Mouse (Mus musculus): ENCODE results near the gene Pno1. TPM values are rescaled to one million over a fixed set of nuclear protein-coding genes. Genes with fewer than 3 reads are reported as not detected.

Pno1 gene
- polyA plus RNA-seq, 1 experiment from 2014 or later, result 123 TPM

GRCm38 (mm10) chr11:17202481-17202880 is 8.9 kb downstream of the Pno1 start:
- no peaks in the 10 kb centered on the region for H3K4me1 ChIP-seq
- H3K36me3 ChIP-seq, result peaks cover 92% of the 10 kb centered on the region
- 87% methylated on average over 6 of the region's 6 CpGs for whole genome bisulfite sequencing

GRCm38 (mm10) chr11:17200936-17201335 is 10.4 kb downstream of the Pno1 start:
- Histone ChIP-seq H3K36me3 (peaks cover 93% of the 10 kb centered on the region), H3K4me3 (no peak overlapping the region), H3K4me1 (no peaks in the 10 kb centered on the region), H3K27me3 (ENCODE audit: low read depth, poor library complexity, severe bottlenecking) (no peaks in the 10 kb centered on the region), H3K9me3 (replicated peaks) (no peaks in the 10 kb centered on the region), H3K27ac (replicated peaks) (no peak overlapping the region)
- WGBS, result 96% methylated on average over 4 of the region's 4 CpGs
- no peak for DNase-seq (ENCODE audit: low spot score)

More at GRCm38 (mm10) chr11:17202481-17202880, 8.9 kb downstream of the Pno1 start:
- no peak for DNase-seq (ENCODE audit: low spot score)
- no peak overlapping the region for H3K27ac ChIP-seq (replicated peaks)
- H3K27me3 ChIP-seq (ENCODE audit: low read depth, poor library complexity, severe bottlenecking), result no peaks in the 10 kb centered on the region
- no peaks in the 10 kb centered on the region for H3K9me3 ChIP-seq (replicated peaks)
- H3K4me3 ChIP-seq, result no peak overlapping the region

GRCm38 (mm10) chr11:17199840-17200501 is 11.4 kb downstream of the Pno1 start:
- Histone ChIP-seq H3K4me3 (no peak overlapping the region), H3K9me3 (replicated peaks) (no peaks in the 10 kb centered on the region), H3K36me3 (peaks cover 95% of the 10 kb centered on the region), H3K27me3 (ENCODE audit: low read depth, poor library complexity, severe bottlenecking) (no peaks in the 10 kb centered on the region), H3K27ac (replicated peaks) (no peak overlapping the region), H3K4me1 (no peaks in the 10 kb centered on the region)
- DNase-seq (ENCODE audit: low spot score), result no peak
- 91% methylated on average over 3 of the region's 3 CpGs for WGBS

GRCm38 (mm10) chr11:17199170-17199569 is 12.2 kb downstream of the Pno1 start:
- Histone ChIP-seq H3K27ac (replicated peaks) (no peak overlapping the region), H3K9me3 (replicated peaks) (no peaks in the 10 kb centered on the region), H3K4me1 (no peaks in the 10 kb centered on the region), H3K4me3 (no peak overlapping the region), H3K27me3 (ENCODE audit: low read depth, poor library complexity, severe bottlenecking) (no peaks in the 10 kb centered on the region), H3K36me3 (peaks cover 96% of the 10 kb centered on the region)
- no peak for DNase-seq (ENCODE audit: low spot score)
- 95% methylated on average over 5 of the region's 5 CpGs for WGBS

DNA sequence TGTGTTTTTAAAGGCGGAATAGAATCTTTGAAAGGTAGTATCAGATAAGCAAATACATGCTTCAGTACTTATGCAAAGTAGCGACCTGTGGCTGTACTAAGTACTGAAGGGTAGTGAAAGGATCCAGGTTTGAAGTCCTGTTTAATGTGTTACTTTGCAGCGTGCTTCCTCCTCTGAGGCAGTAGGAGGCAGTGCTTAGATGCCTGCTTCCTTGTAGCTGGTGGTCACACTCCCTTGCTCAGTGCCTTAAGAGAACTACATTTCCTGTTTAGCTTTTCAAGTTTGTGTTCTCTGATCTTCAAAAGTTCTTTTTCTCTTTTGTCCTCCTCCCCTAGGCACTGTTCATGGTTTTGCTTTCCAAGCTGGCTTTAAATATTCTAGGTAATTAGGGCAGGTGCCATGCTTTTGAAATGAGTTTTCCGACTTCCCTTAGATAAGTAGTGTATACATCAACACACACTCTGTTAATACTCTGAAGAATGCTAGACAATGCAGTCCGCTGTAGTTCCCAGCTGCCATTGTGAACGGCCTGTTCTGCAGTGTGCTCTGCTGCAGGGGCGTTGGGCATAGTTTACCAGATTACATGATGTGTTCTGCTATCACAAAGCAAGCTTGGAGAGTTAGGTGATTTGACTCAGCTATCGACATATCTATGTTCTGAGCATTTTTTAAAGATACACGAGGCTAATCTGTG is 19.1 kb downstream of the Pno1 start:
- Histone ChIP-seq H3K9me3 (replicated peaks) (no peaks in the 10 kb centered on the region), H3K27me3 (ENCODE audit: low read depth, poor library complexity, severe bottlenecking) (no peaks in the 10 kb centered on the region), H3K4me1 (peaks cover 19% of the 10 kb centered on the region), H3K4me3 (no peak overlapping the region), H3K27ac (replicated peaks) (no peak overlapping the region), H3K36me3 (peaks cover 37% of the 10 kb centered on the region)
- no peak for DNase-seq (ENCODE audit: low spot score)
- 65% methylated on average over 9 of the region's 9 CpGs for WGBS

GRCm38 (mm10) chr11:17188786-17189185 is 22.6 kb downstream of the Pno1 start:
- no peak overlapping the region for H3K27ac ChIP-seq (replicated peaks)
- H3K4me1 ChIP-seq, result peaks cover 22% of the 10 kb centered on the region
- DNase-seq (ENCODE audit: low spot score), result no peak
- no peaks in the 10 kb centered on the region for H3K9me3 ChIP-seq (replicated peaks)
- H3K27me3 ChIP-seq (ENCODE audit: low read depth, poor library complexity, severe bottlenecking), result no peaks in the 10 kb centered on the region
- no peak overlapping the region for H3K4me3 ChIP-seq
- 40% methylated on average over 3 of the region's 3 CpGs for WGBS
- H3K36me3 ChIP-seq, result peaks cover 2% of the 10 kb centered on the region

DNA sequence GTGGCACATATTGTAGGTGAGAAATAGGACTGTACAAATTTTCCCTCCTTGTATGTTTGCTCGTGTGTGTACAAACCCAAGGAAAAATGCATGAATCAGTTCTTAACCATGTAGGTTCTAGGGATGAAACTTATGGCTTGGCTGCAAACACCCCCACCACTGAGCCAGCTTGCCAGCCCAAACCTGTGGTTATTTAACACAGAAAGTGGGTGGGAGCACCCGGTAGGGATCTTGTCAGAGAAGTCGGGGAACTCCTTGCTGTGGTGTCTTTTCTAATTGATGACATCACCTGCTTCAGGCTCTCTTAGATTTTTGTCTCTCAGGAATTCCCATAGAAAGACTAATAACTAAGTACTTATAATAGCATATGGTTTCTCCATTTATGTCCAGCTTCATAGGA is 23.7 kb downstream of the Pno1 start:
- no peak for DNase-seq (ENCODE audit: low spot score)
- WGBS, result 90% methylated on average over 3 of the region's 3 CpGs
- Histone ChIP-seq H3K36me3 (peaks cover 7% of the 10 kb centered on the region; the same call in 1 of the 2 replicates), H3K27ac (replicated peaks) (no peak overlapping the region), H3K4me3 (no peak overlapping the region), H3K4me1 (peaks cover 20% of the 10 kb centered on the region), H3K27me3 (ENCODE audit: low read depth, poor library complexity, severe bottlenecking) (no peaks in the 10 kb centered on the region), H3K9me3 (replicated peaks) (no peaks in the 10 kb centered on the region)

DNA sequence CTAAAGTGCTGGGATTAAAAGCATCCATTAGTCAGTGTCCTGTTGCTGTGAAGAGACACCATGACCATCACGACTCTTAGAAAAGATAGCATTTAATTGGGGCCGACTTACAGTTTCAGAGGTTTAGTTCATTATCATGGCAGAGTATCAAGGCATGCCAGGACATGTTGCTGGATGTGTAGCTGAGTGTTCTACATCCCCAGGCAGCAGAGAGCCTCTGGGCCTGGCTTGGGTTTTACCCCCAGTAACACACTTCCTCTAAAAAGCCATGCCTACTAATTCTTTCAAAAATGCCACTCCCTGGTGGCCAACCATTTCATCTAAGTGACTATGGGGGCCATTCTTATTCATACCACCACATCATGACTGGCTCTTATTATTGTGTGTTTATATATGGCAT is 28.2 kb downstream of the Pno1 start:
- DNase-seq (ENCODE audit: low spot score), result no peak
- Histone ChIP-seq H3K4me1 (peaks cover 3% of the 10 kb centered on the region; the same call in 1 of the 2 replicates), H3K9me3 (replicated peaks) (no peaks in the 10 kb centered on the region), H3K27ac (replicated peaks) (no peak overlapping the region), H3K27me3 (ENCODE audit: low read depth, poor library complexity, severe bottlenecking) (no peaks in the 10 kb centered on the region), H3K36me3 (peaks cover 7% of the 10 kb centered on the region; the same call in 1 of the 2 replicates), H3K4me3 (no peak overlapping the region)
- 91% methylated on average over 2 of the region's 2 CpGs for WGBS

DNA sequence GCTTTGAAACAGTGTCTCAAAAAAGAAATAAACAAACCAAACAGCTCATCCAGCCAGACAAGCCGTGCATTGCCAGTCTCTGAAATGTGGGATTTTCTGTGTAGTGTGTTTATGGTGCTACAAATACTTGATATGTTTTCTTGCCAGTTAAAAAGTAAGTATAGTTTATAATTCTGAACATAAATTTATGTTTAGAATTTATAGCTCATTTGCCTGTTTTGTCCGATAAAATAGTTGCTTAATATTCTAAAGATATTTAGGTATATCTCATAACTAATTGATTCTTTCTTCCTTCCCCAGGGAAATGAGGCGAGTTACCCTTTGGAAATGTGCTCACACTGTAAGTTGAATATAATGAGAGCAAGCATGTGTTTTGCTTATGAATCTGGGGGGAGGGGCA is 29.6 kb downstream of the Pno1 start, which contains the start of gene Wdr92:
Gene Wdr92 (plus strand): TSS at position 301 of the 400 bp plus-strand sequence.
- no peak for DNase-seq (ENCODE audit: low spot score)
- H3K27me3 ChIP-seq (ENCODE audit: low read depth, poor library complexity, severe bottlenecking), result no peaks in the 10 kb centered on the region
- peaks cover 3% of the 10 kb centered on the region; the same call in 1 of the 2 replicates for H3K4me1 ChIP-seq
- no peak within 1 kb of the TSS for H3K27ac ChIP-seq (replicated peaks)
- 90% methylated on average over 3 of the region's 3 CpGs for WGBS
- peaks cover 7% of the 10 kb centered on the region for H3K36me3 ChIP-seq
- H3K9me3 ChIP-seq (replicated peaks), result no peaks in the 10 kb centered on the region
- H3K4me3 ChIP-seq, result no peak within 1 kb of the TSS

- Histone ChIP-seq H3K9me3 (replicated peaks) (peaks cover 4% of the 10 kb centered on the region; the same call in 1 of the 2 replicates), H3K27me3 (ENCODE audit: low read depth, poor library complexity, severe bottlenecking) (no peaks in the 10 kb centered on the region), H3K4me3 (no peak overlapping the region), H3K27ac (replicated peaks) (no peak overlapping the region), H3K4me1 (no peaks in the 10 kb centered on the region), H3K36me3 (peaks cover 7% of the 10 kb centered on the region)
- 92% methylated on average over 3 of the region's 3 CpGs for WGBS
- no peak for DNase-seq (ENCODE audit: low spot score)
Observed at GRCm38 (mm10) chr11:17180753-17181152, 30.6 kb downstream of the Pno1 start.

DNA sequence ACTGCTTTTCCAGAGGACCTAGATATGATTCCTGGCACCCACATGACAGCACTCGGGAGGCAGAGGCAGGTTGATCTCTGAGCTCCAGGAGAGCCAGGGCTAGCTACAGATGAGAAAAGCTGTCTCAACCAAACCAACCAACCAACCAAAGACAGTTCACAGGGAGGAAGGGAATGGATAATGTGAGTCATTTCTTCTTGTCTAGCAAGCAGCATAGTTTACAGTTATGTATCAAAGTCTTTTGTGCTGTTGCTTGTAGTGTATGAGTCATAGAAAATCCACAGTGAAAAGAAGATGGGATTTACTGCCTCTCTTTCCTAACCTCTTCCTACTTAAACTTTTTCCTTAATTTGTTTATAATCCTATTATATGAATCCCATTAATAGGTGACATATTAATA is 34.7 kb downstream of the Pno1 start:
- Histone ChIP-seq H3K27ac (replicated peaks) (no peak overlapping the region), H3K9me3 (replicated peaks) (peaks cover 21% of the 10 kb centered on the region; the same call in 1 of the 2 replicates), H3K36me3 (peaks cover 27% of the 10 kb centered on the region), H3K4me3 (no peak overlapping the region), H3K27me3 (ENCODE audit: low read depth, poor library complexity, severe bottlenecking) (no peaks in the 10 kb centered on the region), H3K4me1 (no peaks in the 10 kb centered on the region)
- no peak for DNase-seq (ENCODE audit: low spot score)
- WGBS, result 96% methylated on average over 1 of the region's 1 CpGs

GRCm38 (mm10) chr11:17172300-17172699 is 39.1 kb downstream of the Pno1 start:
- no peak overlapping the region for H3K4me3 ChIP-seq
- no peaks in the 10 kb centered on the region for H3K27me3 ChIP-seq (ENCODE audit: low read depth, poor library complexity, severe bottlenecking)
- H3K36me3 ChIP-seq, result peaks cover 29% of the 10 kb centered on the region
- H3K27ac ChIP-seq (replicated peaks), result no peak overlapping the region
- H3K9me3 ChIP-seq (replicated peaks), result peaks cover 21% of the 10 kb centered on the region; the same call in 1 of the 2 replicates
- H3K4me1 ChIP-seq, result 0 out of 2 replicates have a peak, but pooled peaks cover 4% of the 10 kb centered on the region
- no peak for DNase-seq (ENCODE audit: low spot score)
- WGBS, result 95% methylated on average over 4 of the region's 4 CpGs
